Mouse (Mus musculus) fibroblast of lung, adult 2 months (primary cell): ENCODE results near the gene Mpst.

Experiments
- DNase-seq: peaks from one replicate; pipeline ENCODE4 v3.0.0-alpha.2; 2011; ENCODE audit warnings: low read depth

Gene Mpst

GRCm38 (mm10) chr15:78406293-78406934 is at the start of gene Mpst:
Gene Mpst (plus strand): TSS chr15:78406416.
- DNase-seq, result peak; percentile 69

DNA sequence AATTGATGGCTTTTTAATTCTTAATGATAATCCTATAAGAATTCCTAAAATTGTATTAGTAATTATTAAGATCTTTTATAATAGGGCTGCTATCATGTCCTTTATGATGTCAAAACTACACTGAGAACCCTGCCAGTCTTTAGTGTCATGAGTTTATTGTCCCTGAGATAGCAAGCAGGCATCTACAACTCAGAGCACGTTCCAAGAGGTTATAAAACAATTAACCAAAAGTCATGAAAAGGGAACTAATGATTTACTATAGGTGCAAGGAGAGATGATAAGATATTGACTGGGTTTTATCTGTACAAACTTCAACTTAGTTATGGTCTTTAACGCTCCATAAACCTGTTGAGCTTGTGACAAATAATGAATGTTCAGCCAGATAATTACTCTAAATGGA is 40.3 kb upstream of the Mpst start:
- DNase-seq, result no peak

DNA sequence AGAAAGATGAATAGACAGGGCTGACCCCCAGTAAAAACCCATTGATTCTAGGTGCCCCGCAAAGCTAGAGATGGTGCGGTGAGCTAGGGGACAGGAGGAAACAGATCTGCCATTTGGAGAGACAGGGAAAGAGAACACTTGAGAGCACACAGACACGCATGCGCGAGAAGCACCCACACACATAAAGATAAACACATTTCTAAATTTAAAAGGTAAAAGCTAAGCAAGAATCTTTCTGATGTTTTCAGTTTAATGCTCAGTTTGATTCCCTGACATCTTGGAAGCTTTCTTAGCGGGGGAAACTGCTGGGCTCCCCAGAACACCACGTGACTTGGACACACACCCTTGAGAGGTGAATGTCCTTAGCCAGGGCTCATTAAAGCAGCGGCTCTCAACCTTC is 39.3 kb upstream of the Mpst start:
- no peak for DNase-seq

DNA sequence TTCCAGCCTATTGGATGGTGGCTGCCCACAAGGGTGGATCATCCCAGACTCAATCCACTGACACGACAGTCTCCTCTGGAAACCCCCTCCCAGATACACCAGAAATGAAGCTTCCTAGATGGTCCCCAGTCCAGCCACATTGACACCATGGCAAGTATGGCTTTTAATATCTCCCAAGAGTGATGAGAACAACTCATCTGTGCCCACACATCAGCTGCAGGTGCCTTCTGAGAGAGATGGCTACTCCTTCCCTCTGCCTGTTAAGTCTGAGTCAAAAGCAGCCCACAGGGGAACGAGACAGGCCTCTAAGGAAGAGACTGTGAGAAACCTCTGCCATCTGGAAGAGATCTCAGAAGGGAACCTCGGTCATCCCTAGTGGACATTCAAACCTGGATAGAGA is 38.4 kb upstream of the Mpst start:
- no peak for DNase-seq

GRCm38 (mm10) chr15:78368926-78369346 is 37.3 kb upstream of the Mpst start:
- no peak for DNase-seq

- DNase-seq, result no peak
Measured at GRCm38 (mm10) chr15:78369641-78370040, 36.6 kb upstream of the Mpst start.

GRCm38 (mm10) chr15:78372796-78373195 is 33.4 kb upstream of the Mpst start:
- DNase-seq, result no peak

DNA sequence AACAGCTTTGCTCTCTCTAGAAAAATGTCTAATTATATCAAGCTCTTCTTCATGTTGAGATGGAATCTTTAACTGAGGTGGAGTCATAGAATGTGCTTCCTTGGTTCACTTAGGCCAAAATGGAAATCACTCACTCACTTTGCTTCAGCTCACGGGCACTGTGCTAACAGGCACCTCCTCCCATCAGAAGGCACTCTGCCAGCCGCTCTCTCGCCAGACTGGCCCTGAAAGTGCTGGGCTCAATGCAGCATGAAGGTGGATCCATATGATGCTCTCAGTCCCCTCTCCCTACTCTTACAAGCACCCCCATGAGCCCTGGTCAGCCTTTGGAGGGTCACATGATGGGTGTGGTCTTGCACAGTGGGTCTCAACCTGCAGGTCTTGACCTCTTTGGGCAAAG is 32.0 kb upstream of the Mpst start:
- no peak for DNase-seq

- no peak for DNase-seq
Measured at GRCm38 (mm10) chr15:78377859-78378258, 28.4 kb upstream of the Mpst start.

- no peak for DNase-seq
Measured at GRCm38 (mm10) chr15:78378556-78378955, 27.7 kb upstream of the Mpst start.

GRCm38 (mm10) chr15:78380208-78380607 is 26.0 kb upstream of the Mpst start:
- no peak for DNase-seq

GRCm38 (mm10) chr15:78380741-78381140 is 25.5 kb upstream of the Mpst start:
- no peak for DNase-seq

GRCm38 (mm10) chr15:78382115-78382514 is 24.1 kb upstream of the Mpst start:
- DNase-seq, result no peak

- peak; percentile 79 for DNase-seq
Measured at GRCm38 (mm10) chr15:78383450-78384219, 22.6 kb upstream of the Mpst start.

GRCm38 (mm10) chr15:78384220-78385116 is 21.7 kb upstream of the Mpst start:
- DNase-seq, result no peak

DNA sequence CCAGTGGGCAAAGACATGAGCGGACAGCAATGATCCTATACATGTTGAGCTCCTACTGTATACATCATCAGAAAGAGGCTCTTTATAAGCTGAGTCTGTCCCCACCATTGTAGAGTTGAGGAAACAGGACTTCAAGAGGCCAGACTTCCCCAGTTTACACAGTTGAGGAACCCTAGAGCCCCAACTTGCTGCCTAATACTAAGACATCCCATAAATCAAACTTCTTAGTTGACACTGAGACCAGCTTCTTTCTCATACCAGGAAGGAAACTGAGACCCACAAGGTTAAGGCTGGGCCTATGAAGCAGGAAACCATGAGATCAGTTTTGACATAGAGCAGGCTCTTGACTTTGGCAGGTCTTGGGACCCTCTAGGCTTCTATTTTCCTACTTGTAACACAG is 20.7 kb upstream of the Mpst start:
- DNase-seq, result no peak

DNA sequence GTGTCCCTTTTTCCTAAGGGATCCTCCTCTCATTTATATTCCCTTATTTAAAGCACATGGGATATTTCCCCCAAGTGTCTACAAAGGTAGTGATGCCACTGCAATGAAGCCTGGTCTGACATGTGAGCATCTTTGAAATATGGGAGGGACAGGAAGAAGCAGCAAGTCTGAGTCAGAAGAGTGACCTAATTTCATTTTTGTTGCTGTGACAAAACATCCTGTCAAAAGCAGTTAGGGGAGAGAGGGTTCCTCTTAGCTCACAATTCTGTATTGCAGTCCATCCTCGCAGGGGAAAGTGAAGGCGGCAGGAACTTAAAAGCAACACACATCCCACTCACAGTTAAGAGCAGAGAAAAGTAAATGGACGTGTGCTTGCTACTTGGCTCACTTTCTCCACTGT is 15.4 kb upstream of the Mpst start:
- DNase-seq, result no peak

GRCm38 (mm10) chr15:78395478-78395962 is 10.7 kb upstream of the Mpst start, which contains the start of gene Tex33:
Gene Tex33 (minus strand): TSS chr15:78395912.
- DNase-seq, result no peak

DNA sequence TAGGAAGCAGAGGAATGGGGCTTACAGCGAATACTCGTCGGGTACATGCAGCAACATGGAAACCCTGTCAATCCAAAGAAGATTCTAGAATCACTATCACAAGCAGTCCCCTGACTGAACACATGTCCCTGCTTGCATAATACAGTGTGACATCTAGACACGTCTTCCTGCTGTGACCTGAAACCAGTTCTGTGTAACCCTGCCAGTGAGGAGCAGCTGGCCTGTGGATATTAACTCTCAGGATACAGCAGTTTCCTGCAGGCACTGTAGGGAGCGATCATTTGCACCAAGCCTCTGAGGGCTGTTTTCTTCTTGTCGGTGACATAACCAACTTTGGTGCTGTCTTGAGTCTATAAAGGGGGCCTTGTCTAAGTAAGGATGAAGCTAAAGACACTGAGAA is 4.9 kb upstream of the Mpst start:
- no peak for DNase-seq

- no peak for DNase-seq
Measured at GRCm38 (mm10) chr15:78401921-78402320, 4.3 kb upstream of the Mpst start.

DNA sequence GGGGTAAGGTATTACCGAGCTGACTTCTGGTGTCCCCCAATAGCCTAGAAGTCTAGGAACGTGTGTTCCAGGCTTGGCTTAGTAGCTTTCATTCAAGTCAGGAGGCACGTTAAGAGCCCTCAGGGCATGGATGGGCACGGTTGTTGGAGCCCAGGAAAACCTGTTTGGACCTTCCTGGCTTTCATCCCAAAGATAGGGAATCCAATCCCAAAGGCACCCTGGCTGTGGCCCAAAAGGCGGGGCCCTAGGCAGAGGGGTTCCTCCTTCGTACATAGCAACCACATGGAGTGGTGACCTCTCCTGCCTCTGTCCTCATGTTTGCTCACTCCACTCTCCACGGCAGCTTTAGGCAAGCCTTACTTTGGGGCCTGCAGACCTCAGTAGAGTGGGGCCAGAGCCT is 3.8 kb upstream of the Mpst start:
- DNase-seq, result no peak

GRCm38 (mm10) chr15:78403301-78403741 is 2.9 kb upstream of the Mpst start:
- no peak for DNase-seq
